Mouse (Mus musculus): ENCODE results near the gene Gm1979. TPM values are rescaled to one million over a fixed set of nuclear protein-coding genes. Genes with fewer than 3 reads are reported as not detected.
"Not testable (repeated sequence)": the region's sequence is repeated elsewhere in the genome, so short reads cannot be mapped to it uniquely, and the experiment has no call there.

The Gm1979 gene
- polyA plus RNA-seq (2017; shearing (Covaris generic)) = not detected

GRCm38 (mm10) chr5:26004698-26005097 lies at the start of gene Gm1979:
Gm1979 (minus strand) TSS chr5:26004798.
- not testable (repeated sequence) for ATAC-seq

- ATAC-seq = not testable (repeated sequence)
Measured at GRCm38 (mm10) chr5:26039458-26039857, 34.9 kb upstream of the Gm1979 start, which contains the start of gene Speer4a. Speer4a (minus strand) TSS chr5:26039558.

GRCm38 (mm10) chr5:26022816-26023215 lies 18.2 kb upstream of the Gm1979 start, which contains the start of gene Gm5862:
Gm5862 (minus strand) TSS chr5:26022916.
- not testable (repeated sequence) for ATAC-seq

- ATAC-seq = not testable (repeated sequence)
Measured at GRCm38 (mm10) chr5:26007697-26008096, 3.1 kb upstream of the Gm1979 start.

- ATAC-seq = not testable (repeated sequence)
Measured at GRCm38 (mm10) chr5:26006937-26007695, 2.5 kb upstream of the Gm1979 start.

- ATAC-seq = not testable (repeated sequence)
Measured at GRCm38 (mm10) chr5:25988550-25988949, 16.0 kb downstream of the Gm1979 start, which contains the start of gene Gm21698. Gm21698 (minus strand) TSS chr5:25988650.

- not testable (repeated sequence) for ATAC-seq
Measured at GRCm38 (mm10) chr5:25972563-25972962, 32.0 kb downstream of the Gm1979 start, which contains the start of gene Gm21680. Gm21680 (minus strand) TSS chr5:25972663.

- not testable (repeated sequence) for ATAC-seq
Measured at GRCm38 (mm10) chr5:25957050-25957449, 47.5 kb downstream of the Gm1979 start.

- not testable (repeated sequence) for ATAC-seq
Measured at GRCm38 (mm10) chr5:25956611-25957010, 48.0 kb downstream of the Gm1979 start.

- not testable (repeated sequence) for ATAC-seq
Measured at GRCm38 (mm10) chr5:25954317-25954716, 50.3 kb downstream of the Gm1979 start, which contains the start of gene Gm21671. Gm21671 (minus strand) TSS chr5:25954417.

Other genes with a start within 250 kb of the Gm1979 start
- under 1 TPM; 0.28 to 0.48 TPM for gene Actr3b, start 244.8 kb downstream of the Gm1979 start, polyA plus RNA-seq (2017; shearing (Covaris generic))
- gene Gm21663, start 62.4 kb downstream of the Gm1979 start, polyA plus RNA-seq (2017; shearing (Covaris generic)) = not detected
- gene Gm21671, start 50.4 kb downstream of the Gm1979 start, polyA plus RNA-seq (2017; shearing (Covaris generic)) = not detected
- gene Gm21680, start 32.1 kb downstream of the Gm1979 start, polyA plus RNA-seq (2017; shearing (Covaris generic)) = not detected
- gene Gm21698, start 16.1 kb downstream of the Gm1979 start, polyA plus RNA-seq (2017; shearing (Covaris generic)) = not detected
- gene Gm5862, start 18.1 kb upstream of the Gm1979 start, polyA plus RNA-seq (2017; shearing (Covaris generic)) = not detected
- not detected for gene Speer4a, start 34.8 kb upstream of the Gm1979 start, polyA plus RNA-seq (2017; shearing (Covaris generic))
- gene Gm7347, start 53.8 kb upstream of the Gm1979 start, polyA plus RNA-seq (2017; shearing (Covaris generic)) = not detected
- not detected for gene Gm10471, start 84.5 kb upstream of the Gm1979 start, polyA plus RNA-seq (2017; shearing (Covaris generic))
- not detected for gene 5031410I06Rik, start 100.6 kb upstream of the Gm1979 start, polyA plus RNA-seq (2017; shearing (Covaris generic))
- gene Gm10220, start 116.6 kb upstream of the Gm1979 start, polyA plus RNA-seq (2017; shearing (Covaris generic)) = not detected